26 mouse cellular contexts compared by ENCODE assay signal in the genomic region with DNA sequence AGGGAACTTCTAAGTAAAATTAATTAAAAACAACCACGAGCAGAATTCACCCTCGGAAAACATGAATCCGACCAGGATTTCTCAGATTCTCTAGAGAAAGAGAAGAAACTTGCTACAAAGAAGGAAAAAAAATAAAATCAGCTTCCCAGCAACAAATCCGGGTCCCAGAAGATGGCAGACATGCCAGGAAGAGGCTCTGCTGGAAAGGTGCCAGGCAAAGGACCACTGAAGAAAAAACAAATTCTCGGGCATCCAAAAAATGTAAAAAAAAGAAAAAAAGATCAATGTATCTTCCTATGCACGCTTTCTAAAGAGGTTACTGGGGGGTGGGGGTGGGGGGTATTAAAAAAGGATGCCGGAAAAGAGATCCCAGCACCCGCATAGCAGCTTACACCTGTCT.
"Had no signal": no experiment of that assay in that cellular context is flagged by ENCODE, and none has a peak within 500 bp of the region (broad histone marks: within the 10 kb centered on the region; RNA-seq: fewer than 3 reads in every experiment).

No protein-coding gene starts in this region.

- H3K9ac ChIP-seq: heart, embryonic 12.5 days; hindbrain, embryonic 12.5 days; hindbrain, embryonic 14.5 days; intestine, embryonic 15.5 days; limb, embryonic 12.5 days; liver, embryonic 13.5 days had no signal

- H3K9me3 ChIP-seq: intestine, embryonic 15.5 days; limb, embryonic 10.5 days; liver, embryonic 13.5 days had no signal

- ATAC-seq: hindbrain, embryonic 16.5 days; inflammation-experienced regulatory T-cells, adult 6 months; intestine, embryonic 15.5 days; intestine, postnatal 0 days had no signal

- H3K36me3 ChIP-seq: heart, embryonic 10.5 days; heart, embryonic 12.5 days; hindbrain, embryonic 10.5 days; hindbrain, embryonic 12.5 days; intestine, embryonic 15.5 days; limb, embryonic 10.5 days; limb, embryonic 12.5 days; liver, embryonic 13.5 days had no signal

- H3K4me3 ChIP-seq: gastrocnemius, adult 2 months; heart, embryonic 10.5 days; heart, embryonic 12.5 days; hindbrain, embryonic 10.5 days; hindbrain, embryonic 12.5 days; intestine, embryonic 15.5 days; layer of hippocampus, adult 2 months; limb, embryonic 10.5 days; limb, embryonic 12.5 days; liver, embryonic 13.5 days had no signal

- H3K27ac ChIP-seq: gastrocnemius, adult 2 months; heart, embryonic 10.5 days; hindbrain, embryonic 10.5 days; hindbrain, embryonic 12.5 days; hindbrain, embryonic 14.5 days; intestine, embryonic 15.5 days; layer of hippocampus, adult 2 months; limb, embryonic 10.5 days; limb, embryonic 12.5 days; liver, embryonic 13.5 days had no signal

- H3K27me3 ChIP-seq: intestine, embryonic 15.5 days had no signal

- DNase-seq: gastrocnemius, adult 2 months; gastrocnemius, postnatal 10 days; gastrocnemius, postnatal 25 days; heart, adult 18-20 months; heart, postnatal 10 days; heart, postnatal 4 days; kidney, adult 18-20 months; kidney, adult 8-10 months; kidney, postnatal 10 days; kidney, postnatal 25 days; kidney, postnatal 4 days; liver; liver, embryonic 13.5 days had no signal

- H3K4me2 ChIP-seq: heart, embryonic 12.5 days; hindbrain, embryonic 12.5 days; hindbrain, embryonic 14.5 days; intestine, embryonic 15.5 days; limb, embryonic 12.5 days; liver, embryonic 11.5 days; liver, embryonic 13.5 days had no signal

- H3K4me1 ChIP-seq: intestine, embryonic 15.5 days; liver, embryonic 13.5 days had no signal
